Mouse (Mus musculus) testis, adult 2 months (tissue): ENCODE measurements around the gene Dock7. TPM values are rescaled to one million over a fixed set of nuclear protein-coding genes. Genes with fewer than 3 reads are reported as not detected.

Experiments
- H3K27ac ChIP-seq: fragments of 200-500 bp; 2 replicates; pipeline ENCODE4 v1.5.1; 2012; ENCODE audit warnings: low read depth, low read length; ENCODE audit not compliant: control insufficient read depth, insufficient read depth
- H3K27me3 ChIP-seq: fragments of 200-500 bp; 2 replicates; pipeline ENCODE4 v1.6.1; 2012; ENCODE audit warnings: mild to moderate bottlenecking, low read length, moderate library complexity; ENCODE audit not compliant: control insufficient read depth, insufficient read depth
- H3K36me3 ChIP-seq: fragments of 200-500 bp; 2 replicates; pipeline ENCODE4 v1.6.1; 2012; ENCODE audit warnings: mild to moderate bottlenecking, low read length; ENCODE audit not compliant: control insufficient read depth, insufficient read depth
- H3K4me1 ChIP-seq: fragments of 200-500 bp; 2 replicates; pipeline ENCODE4 v1.6.1; 2012; ENCODE audit warnings: low read length; ENCODE audit not compliant: control insufficient read depth, insufficient read depth
- H3K4me3 ChIP-seq: fragments of 200-500 bp; 2 replicates; pipeline ENCODE4 v1.5.1; 2012; ENCODE audit warnings: low read depth, mild to moderate bottlenecking, low read length, moderate library complexity, mixed read lengths; ENCODE audit not compliant: control insufficient read depth
- CTCF ChIP-seq: fragments of 200-500 bp; IDR thresholded peaks from 2 replicates; pipeline ENCODE4 v1.5.1; 2012; ENCODE audit warnings: low read depth, mild to moderate bottlenecking, inconsistent platforms, low read length, moderate library complexity; ENCODE audit not compliant: control insufficient read depth, insufficient read depth, insufficient replicate concordance
- POLR2A ChIP-seq: fragments of 200-500 bp; IDR thresholded peaks from 2 replicates; pipeline ENCODE4 v1.6.1; 2012; ENCODE audit warnings: low read depth, mild to moderate bottlenecking, inconsistent platforms, low read length, moderate library complexity; ENCODE audit not compliant: control insufficient read depth
- polyA plus RNA-seq: library from polyadenylated mRNA; depleted of rRNA; stranded (reverse); fragments of >200 nt; gene quantifications from 2 replicates; pipeline ENCODE4 v1.2.3, GENCODE M21; 2012; rRNA removed

Dock7 gene
- polyA plus RNA-seq, 1 experiment, result 32.2 TPM

DNA sequence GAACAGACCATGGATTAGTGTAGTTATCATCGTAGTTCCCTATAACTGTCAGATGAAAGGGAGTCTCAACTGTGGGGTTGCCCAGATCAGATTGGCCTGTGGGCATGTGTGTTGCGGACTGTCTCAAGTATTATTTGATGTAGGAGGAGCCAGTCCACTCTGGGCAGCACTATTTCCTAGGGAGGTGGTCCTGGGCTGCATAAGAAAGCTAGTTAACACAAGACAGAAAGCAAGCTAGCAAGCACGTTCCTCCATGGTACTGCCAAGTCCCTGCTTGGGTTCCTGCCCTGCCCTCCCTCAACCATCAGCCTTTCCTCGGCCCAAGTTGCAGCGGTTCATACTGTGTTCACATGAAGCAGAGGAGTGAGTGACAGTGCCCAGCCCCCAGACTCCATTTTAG, 210.5 kb downstream of the Dock7 start:
- H3K4me3 ChIP-seq, result no peak overlapping the region
- no peaks in the 10 kb centered on the region for H3K4me1 ChIP-seq
- H3K36me3 ChIP-seq, result no peaks in the 10 kb centered on the region
- TF ChIP-seq POLR2A (no peak), CTCF (no peak)
- no peaks in the 10 kb centered on the region for H3K27me3 ChIP-seq
- no peak overlapping the region for H3K27ac ChIP-seq

DNA sequence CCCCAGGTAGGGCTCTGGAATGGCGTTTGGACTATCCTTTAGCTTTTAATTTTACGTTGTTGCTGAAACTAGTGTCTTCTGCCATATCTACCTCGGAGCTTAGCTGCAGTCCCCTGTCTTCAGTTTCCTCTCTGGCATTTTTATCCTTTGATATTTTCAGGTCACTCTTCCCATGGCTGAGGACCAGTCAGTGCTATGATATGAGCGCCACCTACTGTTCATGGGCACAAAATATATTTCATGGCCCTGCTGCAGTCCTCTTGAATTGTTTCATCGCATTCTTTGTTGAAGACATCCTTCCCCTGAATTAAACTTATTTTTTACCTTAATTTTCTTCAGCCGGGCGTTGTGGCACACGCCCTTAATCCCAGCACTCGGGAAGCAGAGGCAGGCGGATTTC, 233.6 kb downstream of the Dock7 start:
- TF ChIP-seq POLR2A (no peak), CTCF (no peak; the same call in 1 of the 2 replicates)
- H3K27me3 ChIP-seq, result no peaks in the 10 kb centered on the region
- H3K4me3 ChIP-seq, result no peak overlapping the region
- H3K4me1 ChIP-seq, result no peaks in the 10 kb centered on the region
- no peak overlapping the region for H3K27ac ChIP-seq
- no peaks in the 10 kb centered on the region for H3K36me3 ChIP-seq

Other genes starting within 250 kb of the Dock7 start
- 66.4 and 142 TPM in 2 replicates for gene Usp1, start 197.1 kb downstream of the Dock7 start, polyA plus RNA-seq
- gene Angptl3, start 90.0 kb downstream of the Dock7 start, polyA plus RNA-seq, result not detected in 2 replicates
- gene Atg4c, start 73.0 kb upstream of the Dock7 start, polyA plus RNA-seq, result 9.2 and 10.9 TPM in 2 replicates
- gene Gm12689, start 175.0 kb upstream of the Dock7 start, polyA plus RNA-seq, result 0.38 and 0.70 TPM in 2 replicates